Mouse (Mus musculus) midbrain, embryonic 16.5 days (tissue): Measurements from ENCODE around the gene Ndc1. TPM values are rescaled to one million over a fixed set of nuclear protein-coding genes. Genes with fewer than 3 reads are reported as not detected.

Experiments
- ATAC-seq: fragments of 200-750 bp; cut with Nextera tagmentation; 2 replicates; pipeline ENCODE4 v1.8.0; 2017; ENCODE audit warnings: moderate TSS enrichment
- H3K27ac ChIP-seq: fragments of 300-500 bp; sonication (generic); 2 replicates; pipeline ENCODE4 v1.5.1; 2014; ENCODE audit warnings: mild to moderate bottlenecking, low read length, mixed read lengths
- H3K27me3 ChIP-seq: fragments of 300-500 bp; sonication (generic); 2 replicates; pipeline ENCODE4 v1.6.1; 2014; ENCODE audit warnings: low read depth, low read length, mixed read lengths; ENCODE audit not compliant: control insufficient read depth, insufficient read depth
- H3K36me3 ChIP-seq: fragments of 300-500 bp; sonication (generic); 2 replicates; pipeline ENCODE4 v1.6.1; 2014; ENCODE audit warnings: mild to moderate bottlenecking, low read length, moderate library complexity, mixed read lengths; ENCODE audit not compliant: control insufficient read depth, insufficient read depth
- H3K4me1 ChIP-seq: fragments of 300-500 bp; sonication (generic); 2 replicates; pipeline ENCODE4 v1.6.1; 2014; ENCODE audit warnings: mild to moderate bottlenecking, low read length, mixed read lengths; ENCODE audit not compliant: control insufficient read depth, insufficient read depth
- H3K4me2 ChIP-seq: fragments of 300-500 bp; sonication (generic); 2 replicates; pipeline ENCODE4 v1.6.1; 2014; ENCODE audit warnings: mild to moderate bottlenecking, low read length, mixed read lengths
- H3K4me3 ChIP-seq: fragments of 300-500 bp; sonication (generic); 2 replicates; pipeline ENCODE4 v1.5.1; 2014; ENCODE audit warnings: low read depth, mild to moderate bottlenecking, low read length, moderate library complexity, mixed read lengths
- H3K9ac ChIP-seq: fragments of 300-500 bp; sonication (generic); 2 replicates; pipeline ENCODE4 v1.6.1; 2014; ENCODE audit warnings: low read depth, low read length, mixed read lengths
- H3K9me3 ChIP-seq: fragments of 300-500 bp; sonication (generic); replicated peaks from 2 replicates; pipeline ENCODE4 v1.6.1; 2014; ENCODE audit warnings: mild to moderate bottlenecking, low read length, mixed read lengths; ENCODE audit not compliant: control insufficient read depth, poor library complexity, severe bottlenecking
- WGBS: fragments of 180-500 bp; shearing (Covaris S2); extraction: QIAGEN DNeasy Blood & Tissue Kit; methylation state at CpG from one replicate; pipeline ENCODE4 v1.1.7; 2014; 5-methylcytosine and 5-hydroxymethylcytosine counted together
- microRNA-seq: library from miRNA; unstranded; fragments of <30 nt; microRNA quantifications from one replicate; pipeline ENCODE4, GENCODE M21; 2017
- polyA plus RNA-seq: library from polyadenylated mRNA; unstranded; fragments of >200 nt; fragmentation: Nextera tagmentation; extraction: Ambion mirVana; gene quantifications from 2 replicates; pipeline ENCODE4 v1.2.1, GENCODE M21; 2015

Ndc1 gene
- polyA plus RNA-seq, 1 experiment from 2014 or later = 19.3 TPM

DNA sequence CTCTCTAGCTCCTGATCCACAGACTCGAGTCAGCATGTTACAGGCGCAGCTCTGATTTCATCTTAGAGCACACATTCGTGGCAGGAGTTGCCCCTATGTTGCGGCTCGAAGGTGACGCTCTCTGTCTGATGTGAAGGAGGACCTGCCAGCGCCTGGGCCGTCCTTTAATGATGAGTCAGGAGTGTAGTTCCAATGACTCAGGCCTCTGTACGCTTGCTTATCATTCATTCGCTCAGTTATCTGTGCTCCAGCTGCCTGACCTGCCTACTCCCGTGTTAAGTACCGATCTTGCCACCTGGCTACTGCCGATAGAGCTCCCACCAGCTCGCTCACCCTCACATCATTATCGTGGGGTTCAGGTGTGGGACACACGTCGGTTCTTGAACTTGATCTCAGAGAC lies 91.3 kb downstream of the Ndc1 start:
- no peak overlapping the region for H3K4me3 ChIP-seq
- ATAC-seq = no peak
- 91% methylated on average over 17 of the region's 17 CpGs for WGBS

DNA sequence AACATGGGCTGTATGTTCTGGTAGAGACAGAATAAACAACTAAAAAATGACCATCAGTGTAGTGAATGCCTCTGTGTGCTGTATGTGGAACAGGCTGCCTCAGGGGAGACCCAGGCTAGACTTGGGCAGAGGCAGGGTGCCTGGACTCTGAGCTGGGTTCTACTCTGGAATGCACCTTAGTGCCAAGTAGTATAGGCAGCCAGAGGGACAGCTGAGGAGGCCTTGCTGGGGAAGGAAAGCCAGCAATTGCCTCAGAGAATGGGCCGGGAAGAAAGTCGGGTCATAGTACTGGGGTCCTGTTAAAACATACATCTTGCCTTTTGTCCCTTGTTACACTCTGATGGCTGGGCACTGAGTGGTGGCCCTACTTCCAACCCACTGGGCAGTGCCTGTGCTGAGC lies 91.9 kb downstream of the Ndc1 start:
- H3K9ac ChIP-seq = no peak overlapping the region
- H3K4me2 ChIP-seq = no peak overlapping the region
- no peaks in the 10 kb centered on the region for H3K9me3 ChIP-seq
- no peaks in the 10 kb centered on the region for H3K27me3 ChIP-seq
- WGBS = 93% methylated on average over 2 of the region's 2 CpGs
- no peak overlapping the region for H3K4me3 ChIP-seq
- no peaks in the 10 kb centered on the region for H3K4me1 ChIP-seq
- ATAC-seq = no peak
- no peaks in the 10 kb centered on the region for H3K36me3 ChIP-seq
- H3K27ac ChIP-seq = no peak overlapping the region

More for the DNA sequence above, 91.3 kb downstream of the Ndc1 start:
- H3K9ac ChIP-seq = no peak overlapping the region
- no peaks in the 10 kb centered on the region for H3K27me3 ChIP-seq
- no peaks in the 10 kb centered on the region for H3K9me3 ChIP-seq
- H3K4me1 ChIP-seq = no peaks in the 10 kb centered on the region
- H3K36me3 ChIP-seq = no peaks in the 10 kb centered on the region
- H3K4me2 ChIP-seq = no peak overlapping the region
- no peak overlapping the region for H3K27ac ChIP-seq

DNA sequence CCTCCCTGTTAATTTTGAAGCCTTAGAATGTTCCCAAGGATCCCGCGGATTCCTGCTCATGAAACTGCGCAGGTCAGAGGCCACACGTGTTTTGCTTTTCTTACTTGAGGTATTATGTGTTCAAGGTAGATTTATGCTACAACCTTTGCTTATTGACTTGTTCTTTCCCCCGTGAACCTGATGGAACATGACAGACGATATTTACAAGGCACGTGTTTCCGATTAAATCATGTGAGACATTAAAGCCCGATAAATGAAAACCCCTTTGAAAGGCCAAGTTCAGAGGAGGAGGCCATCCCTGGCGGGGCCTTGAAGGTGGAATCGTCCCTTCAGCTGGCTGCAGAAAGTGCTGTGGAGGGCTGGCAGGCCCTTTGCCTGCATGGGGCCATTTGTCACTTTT lies 92.9 kb downstream of the Ndc1 start:
- Histone ChIP-seq H3K27me3 (no peaks in the 10 kb centered on the region), H3K27ac (no peak overlapping the region), H3K36me3 (no peaks in the 10 kb centered on the region), H3K4me2 (no peak overlapping the region), H3K9ac (no peak overlapping the region), H3K4me1 (no peaks in the 10 kb centered on the region), H3K9me3 (no peaks in the 10 kb centered on the region), H3K4me3 (no peak overlapping the region)
- no peak for ATAC-seq
- WGBS = 81% methylated on average over 11 of the region's 11 CpGs

Small RNA genes within 50 kb of the gene (microRNA-seq; reads per million reads assigned to microRNA genes)
- gene Gm24804 = not detected

Other genes starting within 250 kb of the Ndc1 start
- gene Tmem59, start 189.4 kb upstream of the Ndc1 start, polyA plus RNA-seq = 356 and 359 TPM in 2 replicates
- 18.1 and 27.2 TPM in 2 replicates for gene Tceanc2, start 188.7 kb upstream of the Ndc1 start, polyA plus RNA-seq
- not detected in 2 replicates for gene Ldlrad1, start 158.6 kb upstream of the Ndc1 start, polyA plus RNA-seq
- gene Lrrc42, start 114.3 kb upstream of the Ndc1 start, polyA plus RNA-seq = 54.6 and 59.4 TPM in 2 replicates
- 35.6 and 39.6 TPM in 2 replicates for gene Hspb11, start 114.2 kb upstream of the Ndc1 start, polyA plus RNA-seq
- not detected in 2 replicates for gene Dio1, start 60.6 kb upstream of the Ndc1 start, polyA plus RNA-seq
- 52.2 and 53.2 TPM in 2 replicates for gene Yipf1, start 53.4 kb upstream of the Ndc1 start, polyA plus RNA-seq
- gene Glis1, start 66.8 kb downstream of the Ndc1 start, polyA plus RNA-seq = 2.3 and 2.4 TPM in 2 replicates